Mouse (Mus musculus) CD8-positive naive resting alpha-beta T cell, adult 2 months (primary cell): ENCODE measurements around the gene Lrba.

Experiments used
- DNase-seq, 2 experiments: peaks; one replicate each; pipeline ENCODE4 v3.0.0; 2022; ENCODE audit warnings: low read depth in 2 of 2, low spot score in 2 of 2

The Lrba gene

DNA sequence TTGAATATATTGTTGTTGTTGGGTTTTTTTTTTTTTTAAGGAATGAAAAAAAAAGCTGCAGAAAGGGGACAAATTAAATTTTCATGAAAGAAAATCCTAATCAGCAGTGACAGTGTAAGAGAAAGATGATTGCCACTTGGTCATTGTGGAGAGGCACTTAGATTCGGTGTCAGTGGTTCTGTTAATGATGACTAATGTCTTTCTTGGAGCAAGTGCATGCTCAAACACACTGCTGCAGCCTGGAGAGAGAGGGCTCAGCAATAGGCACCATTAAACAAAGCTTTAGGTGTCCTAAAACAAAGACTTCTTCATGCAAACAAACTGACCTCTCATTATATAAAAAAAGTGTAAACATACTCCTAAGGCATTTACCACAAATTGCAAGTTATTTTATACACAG is 334.5 kb downstream of the Lrba start:
- DNase-seq = no peak

DNA sequence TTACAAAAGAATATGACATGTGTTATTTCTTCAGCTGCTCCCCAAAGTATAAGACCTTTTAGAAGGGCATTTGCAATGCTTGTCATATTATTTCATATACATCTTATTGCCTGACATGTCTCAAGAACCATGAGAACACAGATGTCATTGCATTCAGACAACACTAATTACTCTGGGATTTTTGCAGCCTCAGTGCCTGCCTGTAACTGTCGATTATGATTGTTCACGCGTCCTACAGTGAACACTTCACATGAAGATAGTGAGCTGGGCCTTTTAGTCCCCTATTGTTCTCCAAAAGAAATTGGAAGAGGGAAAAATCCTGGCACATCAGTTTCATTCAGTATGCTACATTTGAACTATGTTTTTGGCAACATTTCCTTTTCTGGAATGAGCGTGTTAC is 335.2 kb downstream of the Lrba start:
- DNase-seq = no peak

- DNase-seq = no peak
Observed at GRCm38 (mm10) chr3:86560281-86561022, 336.0 kb downstream of the Lrba start.

DNA sequence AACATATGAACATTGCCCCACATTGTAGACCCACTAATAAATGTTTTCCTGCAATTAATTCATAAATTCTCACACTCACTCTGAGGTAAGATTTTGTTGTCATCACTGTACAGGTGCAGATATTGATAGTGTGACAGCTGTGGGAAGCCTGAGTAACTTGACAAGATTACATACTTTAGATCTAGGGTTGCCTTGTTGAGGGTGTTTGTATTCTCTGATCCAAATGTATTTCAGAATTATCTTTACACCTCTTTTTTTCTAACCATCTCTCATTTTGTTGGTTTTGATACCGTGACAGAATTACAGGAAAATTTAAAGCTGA is 336.5 kb downstream of the Lrba start:
- no peak for DNase-seq

DNA sequence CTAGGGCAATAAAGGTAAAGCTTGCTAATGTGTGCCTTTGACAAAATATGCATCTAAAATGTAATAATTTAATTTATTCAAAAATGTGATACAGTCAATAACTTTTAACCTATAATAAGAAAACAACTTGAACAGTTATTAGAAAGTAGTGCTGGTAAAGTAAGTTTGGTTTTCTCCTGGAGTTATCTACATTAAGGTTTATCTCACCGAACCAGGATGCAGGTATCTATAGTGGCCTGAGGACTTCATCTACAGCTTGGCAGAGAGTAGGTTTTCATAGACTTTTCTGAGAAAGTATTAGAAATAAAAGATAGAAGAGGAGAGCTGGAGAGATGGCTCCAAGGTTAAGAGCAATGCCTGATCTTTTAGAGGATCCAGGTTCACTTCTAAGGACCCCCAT is 336.9 kb downstream of the Lrba start:
- DNase-seq = no peak

- no peak for DNase-seq
Observed at GRCm38 (mm10) chr3:86567312-86567711, 342.8 kb downstream of the Lrba start.

- DNase-seq = no peak
Observed at GRCm38 (mm10) chr3:86571518-86571917, 347.0 kb downstream of the Lrba start.

DNA sequence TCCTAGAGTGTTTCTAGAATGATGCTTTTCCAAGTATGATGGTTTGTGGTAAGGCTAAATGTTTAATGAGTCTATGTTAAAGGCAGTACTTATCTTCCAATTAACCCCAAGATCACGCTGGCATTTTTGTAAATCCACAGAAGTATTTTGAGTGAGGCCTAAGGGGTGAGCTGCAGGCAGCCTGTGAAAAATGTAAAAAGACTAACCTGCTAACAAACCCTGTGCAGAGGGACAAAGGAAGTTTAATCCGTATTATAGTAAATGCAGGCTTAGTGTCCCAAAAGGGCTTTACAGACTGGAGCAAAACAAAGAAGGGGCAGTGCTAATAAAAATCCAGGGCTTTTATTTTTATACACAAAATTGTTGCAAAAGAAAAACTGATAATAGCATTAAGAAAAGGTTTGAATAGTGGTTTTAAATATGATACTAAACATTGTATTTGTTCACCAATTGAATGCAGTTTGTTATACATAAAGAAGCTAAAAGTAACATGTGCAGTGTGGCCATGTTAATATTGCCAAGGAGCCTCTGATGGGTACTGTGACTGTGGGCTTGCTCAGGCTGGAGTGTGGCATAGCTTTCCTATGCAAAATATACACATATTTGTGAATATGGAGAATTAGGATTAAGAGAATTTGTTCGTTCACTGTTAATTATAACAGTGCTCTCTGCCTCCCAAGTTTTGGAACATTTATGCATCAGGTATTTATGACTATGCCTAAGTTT is 348.2 kb downstream of the Lrba start:
- no peak for DNase-seq

GRCm38 (mm10) chr3:86575312-86575711 is 350.8 kb downstream of the Lrba start:
- no peak for DNase-seq

DNA sequence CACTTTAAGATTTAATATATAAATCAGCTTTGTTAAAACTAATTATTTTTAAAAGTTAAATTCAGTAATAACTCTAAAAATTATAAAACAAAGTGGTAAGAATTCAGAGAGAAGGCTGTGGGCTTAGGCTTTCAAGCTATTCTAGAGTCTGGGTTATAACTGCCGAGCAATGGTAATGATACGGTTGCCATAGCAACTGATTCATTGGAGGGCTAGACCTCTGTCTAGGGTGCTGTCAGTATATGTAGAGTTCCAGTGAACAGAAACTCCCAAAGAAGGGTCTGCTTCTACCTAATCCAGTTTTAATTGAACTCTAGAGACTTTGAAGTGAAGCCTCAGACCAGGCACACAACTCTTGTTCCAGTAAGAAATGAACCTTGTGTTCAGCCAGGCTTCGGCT is 377.8 kb downstream of the Lrba start:
- no peak for DNase-seq

DNA sequence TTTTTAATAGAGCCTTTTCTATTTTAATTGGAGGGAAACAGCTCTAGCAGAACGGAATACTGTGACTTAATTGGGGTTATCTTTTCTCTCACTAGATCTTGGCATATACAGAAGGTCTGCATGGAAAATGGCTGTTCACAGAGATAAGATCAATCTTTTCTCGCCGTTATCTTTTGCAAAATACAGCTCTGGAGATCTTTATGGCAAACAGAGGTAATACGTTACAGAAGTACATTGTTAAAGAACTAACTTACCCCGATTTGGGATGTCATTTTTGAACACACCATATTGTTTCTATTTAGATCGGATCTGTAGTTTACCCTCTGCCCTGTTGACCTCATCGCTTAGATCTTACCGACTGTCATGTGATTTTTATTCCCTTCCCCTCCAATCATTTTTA is 381.3 kb downstream of the Lrba start:
- no peak for DNase-seq

DNA sequence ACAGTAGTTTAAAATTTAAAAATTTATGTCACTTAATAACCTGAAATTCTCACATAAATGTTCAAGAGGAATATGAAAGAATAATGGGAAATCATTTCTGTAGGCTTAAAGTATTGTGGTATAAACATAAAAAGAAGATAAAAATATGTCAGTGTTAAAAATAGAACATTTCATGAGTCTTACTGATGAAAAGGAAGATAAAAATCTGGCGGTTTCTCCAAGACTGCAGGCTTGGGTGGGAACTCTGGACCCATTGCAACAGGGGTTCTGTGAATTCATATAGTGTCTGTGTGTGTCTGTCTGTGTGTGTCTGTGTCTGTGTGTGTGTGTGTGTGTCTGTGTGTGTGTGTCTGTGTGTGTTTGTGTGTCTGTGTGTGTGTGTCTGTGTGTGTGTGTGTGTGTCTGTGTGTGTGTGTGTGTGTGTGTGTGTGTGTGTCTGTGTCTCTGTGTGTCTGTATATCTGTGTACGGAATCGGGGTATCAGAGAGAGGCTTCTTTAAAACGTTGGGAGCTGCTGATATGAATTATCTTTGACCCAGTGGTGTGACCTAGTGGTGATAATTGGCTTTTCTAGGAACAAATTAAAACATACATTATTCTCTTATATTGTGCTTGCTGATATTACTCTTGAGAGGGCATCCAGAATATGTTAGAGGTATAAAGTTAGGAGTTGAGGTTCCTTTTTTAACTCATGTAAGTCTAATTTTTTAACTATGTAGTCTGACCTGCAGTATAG is 402.7 kb downstream of the Lrba start:
- no peak for DNase-seq

- DNase-seq = no peak
Observed at GRCm38 (mm10) chr3:86629379-86629778, 404.9 kb downstream of the Lrba start.

GRCm38 (mm10) chr3:86635464-86635863 is 411.0 kb downstream of the Lrba start:
- DNase-seq = no peak

DNA sequence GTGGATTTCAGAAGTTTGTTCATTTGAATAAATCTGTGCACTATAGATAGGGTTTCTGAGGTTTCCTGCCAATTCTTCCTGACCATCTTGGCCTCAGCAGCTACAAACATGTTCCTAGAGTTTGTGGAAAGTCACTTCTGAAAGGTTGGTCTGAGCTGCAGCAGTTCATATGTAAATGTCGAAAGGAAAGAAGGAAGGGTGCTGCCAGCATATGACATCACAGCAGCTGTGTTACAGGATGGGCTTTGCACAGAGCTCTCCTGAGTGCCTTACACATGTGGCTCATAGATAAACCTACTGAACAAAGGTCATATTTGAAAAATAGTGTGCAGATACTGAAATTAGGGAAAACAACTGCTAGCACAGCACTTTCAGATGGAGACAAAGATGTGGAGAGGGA is 411.5 kb downstream of the Lrba start:
- no peak for DNase-seq

DNA sequence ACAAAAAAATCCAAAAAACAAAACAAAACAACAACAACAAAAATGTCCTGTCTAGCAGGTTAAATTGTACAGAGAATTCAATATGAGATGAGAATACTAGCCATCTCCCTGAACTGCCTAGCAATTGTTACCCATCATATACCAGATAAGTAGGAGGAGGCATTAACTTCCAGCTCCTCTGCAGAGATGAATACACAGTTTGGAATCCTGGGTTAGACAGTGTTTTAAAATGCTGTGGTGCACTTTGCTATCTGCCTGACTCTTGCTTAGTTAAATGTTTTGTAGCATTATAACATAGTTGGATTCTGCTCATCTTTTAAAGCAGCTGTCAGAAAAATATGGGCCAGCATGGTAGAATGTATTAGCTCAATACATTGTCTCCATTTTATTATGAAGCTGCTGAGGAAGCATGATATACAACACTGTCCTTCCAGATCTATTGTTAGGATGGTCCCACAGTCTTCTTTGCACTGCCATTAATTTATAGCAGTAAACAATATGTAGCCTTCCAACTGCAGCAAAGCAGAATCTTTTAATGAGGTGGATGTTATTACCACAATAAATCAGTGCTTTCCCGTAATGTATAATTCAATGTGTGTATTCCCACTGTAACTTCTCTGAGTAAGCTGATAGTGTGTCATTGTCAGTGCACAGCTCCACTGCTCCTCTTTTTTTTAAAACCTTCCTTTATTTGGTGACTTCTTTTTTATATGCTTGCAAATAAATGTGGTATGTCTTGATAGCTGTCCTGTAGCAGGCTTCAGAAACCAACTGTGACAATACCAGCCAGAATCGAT is 414.3 kb downstream of the Lrba start:
- DNase-seq = no peak

- no peak for DNase-seq
Observed at GRCm38 (mm10) chr3:86641393-86641792, 416.9 kb downstream of the Lrba start.

GRCm38 (mm10) chr3:86641796-86642195 is 417.3 kb downstream of the Lrba start:
- DNase-seq = no peak

DNA sequence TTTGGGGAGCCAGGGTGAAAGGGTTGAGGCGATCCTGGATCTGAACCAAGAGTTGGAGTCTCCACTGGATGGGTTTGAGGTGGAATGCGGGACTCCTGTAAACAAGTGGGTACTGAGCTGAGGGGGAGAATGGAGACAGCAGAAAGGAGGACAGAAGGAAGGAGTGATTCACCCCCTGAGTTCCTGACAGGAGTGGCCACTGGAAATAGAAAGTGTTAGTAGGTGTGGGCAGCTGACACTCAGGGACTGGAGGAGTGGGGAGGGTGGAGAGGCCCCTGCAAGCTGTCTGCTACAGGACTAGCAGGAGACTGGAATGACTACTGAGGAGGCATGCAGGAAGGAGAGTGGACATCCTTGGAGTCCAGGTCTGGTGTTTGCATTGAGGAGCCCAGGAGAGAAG is 422.3 kb downstream of the Lrba start:
- no peak for DNase-seq

GRCm38 (mm10) chr3:86651006-86651405 is 426.5 kb downstream of the Lrba start:
- no peak for DNase-seq

DNA sequence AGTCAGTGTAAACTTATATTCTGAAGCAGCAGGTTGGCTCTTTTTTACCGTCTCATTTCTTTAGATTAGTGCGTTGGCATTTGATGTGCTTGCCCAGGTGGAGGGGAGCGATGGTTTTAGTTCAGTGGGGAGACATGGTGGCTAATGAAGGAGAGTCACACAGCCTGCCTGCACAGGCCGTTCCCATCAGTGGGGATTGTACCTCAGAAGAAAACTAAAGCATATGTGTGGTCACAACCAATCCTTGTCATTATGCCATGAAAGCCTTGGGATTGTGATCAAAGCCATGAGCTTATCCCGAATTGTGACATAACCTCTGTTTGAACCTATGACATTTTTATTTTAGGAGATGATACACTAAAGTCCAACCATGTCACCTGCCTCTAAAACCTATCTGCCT is 434.8 kb downstream of the Lrba start:
- no peak for DNase-seq

- no peak for DNase-seq
Observed at GRCm38 (mm10) chr3:86664399-86664798, 439.9 kb downstream of the Lrba start.
